Mouse (Mus musculus) ovary, postnatal 36 days (tissue): ENCODE measurements around the gene 4930470P17Rik.

Experiments used
- DNase-seq: peaks from one replicate; pipeline ENCODE4 v3.0.0; 2022; ENCODE audit warnings: low spot score, mixed read lengths

The 4930470P17Rik gene

GRCm38 (mm10) chr2:170578588-170578987, 23.2 kb downstream of the 4930470P17Rik start:
- DNase-seq: no peak

GRCm38 (mm10) chr2:170577502-170577901, 24.3 kb downstream of the 4930470P17Rik start:
- no peak for DNase-seq

GRCm38 (mm10) chr2:170576077-170576476, 25.7 kb downstream of the 4930470P17Rik start:
- no peak for DNase-seq

- no peak for DNase-seq
Measured at GRCm38 (mm10) chr2:170564995-170565394, 36.8 kb downstream of the 4930470P17Rik start.

GRCm38 (mm10) chr2:170563956-170564855, 37.6 kb downstream of the 4930470P17Rik start:
- DNase-seq: no peak

GRCm38 (mm10) chr2:170552088-170552487, 49.7 kb downstream of the 4930470P17Rik start:
- no peak for DNase-seq

- DNase-seq: no peak
Measured at GRCm38 (mm10) chr2:170550240-170550639, 51.6 kb downstream of the 4930470P17Rik start.

- no peak for DNase-seq
Measured at GRCm38 (mm10) chr2:170549146-170549545, 52.7 kb downstream of the 4930470P17Rik start.

GRCm38 (mm10) chr2:170548046-170548445, 53.8 kb downstream of the 4930470P17Rik start:
- no peak for DNase-seq

GRCm38 (mm10) chr2:170547526-170547925, 54.3 kb downstream of the 4930470P17Rik start:
- no peak for DNase-seq

GRCm38 (mm10) chr2:170545745-170546144, 56.1 kb downstream of the 4930470P17Rik start:
- DNase-seq: no peak

GRCm38 (mm10) chr2:170544950-170545349, 56.9 kb downstream of the 4930470P17Rik start:
- no peak for DNase-seq

- DNase-seq: no peak
Measured at GRCm38 (mm10) chr2:170544159-170544558, 57.7 kb downstream of the 4930470P17Rik start.

GRCm38 (mm10) chr2:170543625-170544024, 58.2 kb downstream of the 4930470P17Rik start:
- DNase-seq: no peak

GRCm38 (mm10) chr2:170539211-170539610, 62.6 kb downstream of the 4930470P17Rik start:
- DNase-seq: no peak

GRCm38 (mm10) chr2:170535841-170536240, 66.0 kb downstream of the 4930470P17Rik start:
- DNase-seq: no peak

GRCm38 (mm10) chr2:170534803-170535174, 67.0 kb downstream of the 4930470P17Rik start:
- DNase-seq: no peak

GRCm38 (mm10) chr2:170534116-170534802, 67.6 kb downstream of the 4930470P17Rik start:
- no peak for DNase-seq

GRCm38 (mm10) chr2:170530256-170530655, 71.6 kb downstream of the 4930470P17Rik start:
- DNase-seq: no peak

- DNase-seq: no peak
Measured at GRCm38 (mm10) chr2:170529766-170530165, 72.1 kb downstream of the 4930470P17Rik start.
